Comparison of ENCODE assay signal across 8 mouse cellular contexts in genomic region chr14:31208084-31208483, GRCm38 (mm10). TPM values are rescaled to one million over a fixed set of nuclear protein-coding genes. Genes with fewer than 3 reads are reported as not detected.
DNase-seq lines count a peak whose midpoint lies in the region; ATAC-seq and TF ChIP-seq lines count a peak whose summit lies in the region.

Tnnc1 (plus strand) TSS chr14:31208312.

- no peak for ATAC-seq in forebrain, embryonic 11.5 days (replicated peaks; ENCODE audit: low FRiP score)
- no peak for ATAC-seq in liver, postnatal 0 days
- no peak for ATAC-seq in frontal cortex, adult (ENCODE audit: low TSS enrichment)

- H3K36me3 ChIP-seq in forebrain, embryonic 11.5 days (ENCODE audit: control insufficient read depth, insufficient read depth, low read length), result peaks cover 4% of the 10 kb centered on the region; the same call in 1 of the 2 replicates
- H3K36me3 ChIP-seq in liver, postnatal 0 days (replicated peaks; ENCODE audit: insufficient read depth, low read length), result peaks cover 12% of the 10 kb centered on the region

- no peak for TF ChIP-seq CTCF in left cerebral cortex, adult 2 months (IDR thresholded peaks at IDR 0.05)
- no peak for TF ChIP-seq CTCF in liver, postnatal 0 days (IDR thresholded peaks at IDR 0.05; ENCODE audit: low read depth)

- peak within 1 kb of the TSS; percentile 84 for H3K4me3 ChIP-seq in left cerebral cortex, adult 2 months
- H3K4me3 ChIP-seq in forebrain, embryonic 11.5 days (ENCODE audit: low read depth, low read length), result no peak within 1 kb of the TSS
- H3K4me3 ChIP-seq in liver, postnatal 0 days (ENCODE audit: low read depth, low read length), result peak within 1 kb of the TSS; percentile 83

- peak within 1 kb of the TSS; percentile 95 for H3K9ac ChIP-seq in forebrain, embryonic 11.5 days (ENCODE audit: low read length)
- H3K9ac ChIP-seq in liver, postnatal 0 days (replicated peaks), result peak within 1 kb of the TSS; percentile 89; the same call in 1 of the 2 replicates

- no peak for TF ChIP-seq EP300 in liver, postnatal 0 days (IDR thresholded peaks at IDR 0.05; ENCODE audit: low read depth)

- peak within 1 kb of the TSS; percentile 92 for H3K4me2 ChIP-seq in forebrain, embryonic 11.5 days (ENCODE audit: low read depth, low read length, severe bottlenecking)
- peak within 1 kb of the TSS; percentile 83 for H3K4me2 ChIP-seq in liver, postnatal 0 days (ENCODE audit: low read depth, low read length)

- peaks cover 6% of the 10 kb centered on the region; the same call in 1 of the 2 replicates for H3K4me1 ChIP-seq in forebrain, embryonic 11.5 days (replicated peaks; ENCODE audit: control insufficient read depth, insufficient read depth, low read length)
- peaks cover 40% of the 10 kb centered on the region for H3K4me1 ChIP-seq in liver, postnatal 0 days (ENCODE audit: insufficient read depth)

- peak within 1 kb of the TSS; percentile 91 for H3K27ac ChIP-seq in left cerebral cortex, adult 2 months
- no peak within 1 kb of the TSS for H3K27ac ChIP-seq in forebrain, embryonic 11.5 days (ENCODE audit: low read depth, low read length)
- H3K27ac ChIP-seq in liver, postnatal 0 days (ENCODE audit: low read depth), result peak within 1 kb of the TSS; percentile 95; the same call in 1 of the 2 replicates

- intact Hi-C loops in left cerebral cortex, adult 2 months (cut with DNase I), result no loop called here
- intact Hi-C loops in left cerebral cortex, postnatal 4 days (cut with DNase I), result no loop called here
- intact Hi-C loops in heart, postnatal 25 days (cut with DNase I), result no loop called here

- DNase-seq in left cerebral cortex, adult 2 months (ENCODE audit: extremely low spot score in 1 of 2, low spot score in 2 of 2), result no peak
- DNase-seq in left cerebral cortex, postnatal 4 days, result no peak
- DNase-seq in forebrain, embryonic 11.5 days (ENCODE audit: low spot score), result no peak
- DNase-seq in heart, postnatal 25 days (ENCODE audit: low spot score), result no peak
- DNase-seq in liver, postnatal 0 days, result no peak
- DNase-seq in adrenal gland, postnatal 25 days, result no peak
- no peak for DNase-seq in kidney, postnatal 25 days

- no peaks in the 10 kb centered on the region for H3K9me3 ChIP-seq in forebrain, embryonic 11.5 days (ENCODE audit: control insufficient read depth, low read length)
- no peaks in the 10 kb centered on the region for H3K9me3 ChIP-seq in liver, postnatal 0 days (ENCODE audit: low read length)

- WGBS in forebrain, embryonic 11.5 days, result 90% methylated on average over 2 of the region's 2 CpGs
- 52% methylated on average over 2 of the region's 2 CpGs for WGBS in liver, postnatal 0 days (ENCODE audit: insufficient replicate concordance)

- H3K27me3 ChIP-seq in forebrain, embryonic 11.5 days (ENCODE audit: control insufficient read depth, insufficient read depth, low read length), result no peaks in the 10 kb centered on the region
- H3K27me3 ChIP-seq in liver, postnatal 0 days (ENCODE audit: insufficient read depth, low read length), result no peaks in the 10 kb centered on the region

RNA-seq across cellular contexts. Expression of gene Tnnc1, which starts in this region (rescaled TPM):
- 10 to 100 TPM; 33.8 to 37.7 TPM for total RNA-seq in left cerebral cortex, adult 2 months (2021)
- total RNA-seq in left cerebral cortex, postnatal 4 days (2021), result 1 to 10 TPM; 1.4 to 1.7 TPM
- 0.59 and 0.83 TPM in 2 replicates for polyA plus RNA-seq in forebrain, embryonic 11.5 days (2014; fragmentation: Nextera tagmentation; extraction: Ambion mirVana)
- 1,000 to 10,000 TPM; 5,169 to 5,647 TPM for total RNA-seq in heart, postnatal 25 days (2021)
- 3.9 and 8.4 TPM in 2 replicates for polyA plus RNA-seq in liver, postnatal 0 days (2015; fragmentation: Nextera tagmentation; extraction: Ambion mirVana)
- total RNA-seq in adrenal gland, postnatal 25 days (2021), result 1.9 TPM in 1 of 2 replicates, not detected in the other

Comparison
In these comparisons a context has a peak if more than half of its experiments do, and no peak if none do; other contexts are left out.
1. RNA of gene Tnnc1 (total RNA-seq): 5,169 to 5,647 TPM in heart, postnatal 25 days; 33.8 to 37.7 TPM in left cerebral cortex, adult 2 months, 1.9 TPM in adrenal gland, postnatal 25 days and 1.4 to 1.7 TPM in left cerebral cortex, postnatal 4 days; every median in the first group is over 100 times any median in the second.